Mouse (Mus musculus): ENCODE results near the gene Lgals1. TPM values are rescaled to one million over a fixed set of nuclear protein-coding genes. Genes with fewer than 3 reads are reported as not detected.

The Lgals1 gene
- total and polyA plus RNA-seq, 2 experiments from 2014 or later, result 43.6 to 63.2 TPM

DNA sequence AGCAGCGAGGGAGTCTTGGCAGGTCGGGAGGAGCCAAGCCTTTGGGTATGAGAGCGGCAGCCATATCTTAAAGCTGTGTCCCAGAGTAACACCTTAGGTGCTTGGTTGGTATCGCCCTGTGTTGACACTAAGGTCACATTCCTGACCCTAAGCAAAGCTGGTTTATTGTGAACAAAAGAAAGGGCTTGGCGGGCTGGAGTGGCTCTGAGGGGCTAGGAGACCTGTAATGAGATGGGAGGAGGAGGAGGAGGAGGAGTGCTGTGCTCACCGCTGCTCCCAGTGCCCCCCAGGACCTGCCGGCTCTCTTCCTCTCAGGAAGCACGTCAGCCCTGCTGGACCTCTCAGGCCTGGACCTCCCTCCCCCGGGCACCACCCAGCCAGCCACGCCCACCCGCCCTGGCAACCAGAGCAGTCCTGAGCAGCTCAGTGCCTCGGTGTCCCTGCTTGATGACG lies 37.1 kb upstream of the Lgals1 start:
- Histone ChIP-seq H3K27me3 (ENCODE audit: insufficient read depth, low read length) (no peaks in the 10 kb centered on the region), H3K9ac (no peak overlapping the region), H3K9me3 (ENCODE audit: low read length) (no peaks in the 10 kb centered on the region), H3K4me2 (ENCODE audit: low read depth) (no peak overlapping the region), H3K36me3 (ENCODE audit: insufficient read depth) (peaks cover 78% of the 10 kb centered on the region), H3K27ac (ENCODE audit: low read depth, low read length) (no peak overlapping the region), H3K4me1 (ENCODE audit: insufficient read depth) (no peaks in the 10 kb centered on the region), H3K4me3 (ENCODE audit: low read depth, low read length) (no peak overlapping the region)
- DNase-seq (no peak), ATAC-seq (no peak)
- TF ChIP-seq CTCF (IDR thresholded peaks at IDR 0.05; ENCODE audit: low read depth), result no peak
- WGBS, result 27% methylated on average over 13 of the region's 13 CpGs

- DNase-seq (no peak), ATAC-seq (no peak)
- Histone ChIP-seq H3K9ac (no peak overlapping the region), H3K4me1 (ENCODE audit: insufficient read depth) (no peaks in the 10 kb centered on the region), H3K36me3 (ENCODE audit: insufficient read depth) (peaks cover 51% of the 10 kb centered on the region), H3K27me3 (ENCODE audit: insufficient read depth, low read length) (no peaks in the 10 kb centered on the region), H3K27ac (ENCODE audit: low read depth, low read length) (no peak overlapping the region), H3K4me3 (ENCODE audit: low read depth, low read length) (no peak overlapping the region), H3K4me2 (ENCODE audit: low read depth) (no peak overlapping the region), H3K9me3 (ENCODE audit: low read length) (no peaks in the 10 kb centered on the region)
- no peak for TF ChIP-seq CTCF (IDR thresholded peaks at IDR 0.05; ENCODE audit: low read depth)
- WGBS, result 67% methylated on average over 7 of the region's 7 CpGs
These were observed 34.1 kb upstream of the Lgals1 start for GRCm38 (mm10) chr15:78892440-78892839.

- ATAC-seq (no peak), DNase-seq (no peak)
- H3K9me3 ChIP-seq (ENCODE audit: low read length), result no peaks in the 10 kb centered on the region
- H3K4me3 ChIP-seq (ENCODE audit: low read depth, low read length), result no peak overlapping the region
- H3K4me1 ChIP-seq (ENCODE audit: insufficient read depth), result no peaks in the 10 kb centered on the region
- H3K36me3 ChIP-seq (ENCODE audit: insufficient read depth), result peaks cover 34% of the 10 kb centered on the region
- no peak overlapping the region for H3K27ac ChIP-seq (ENCODE audit: low read depth, low read length)
- no peak for TF ChIP-seq CTCF (IDR thresholded peaks at IDR 0.05; ENCODE audit: low read depth)
- H3K9ac ChIP-seq, result no peak overlapping the region
- 79% methylated on average over 13 of the region's 13 CpGs for WGBS
- H3K27me3 ChIP-seq (ENCODE audit: insufficient read depth, low read length), result 0 out of 2 replicates have a peak, but pooled peaks cover 4% of the 10 kb centered on the region
- H3K4me2 ChIP-seq (ENCODE audit: low read depth), result no peak overlapping the region
These were observed 31.8 kb upstream of the Lgals1 start for GRCm38 (mm10) chr15:78894726-78895125.

GRCm38 (mm10) chr15:78895741-78896140 lies 30.8 kb upstream of the Lgals1 start:
- no peak overlapping the region for H3K27ac ChIP-seq (ENCODE audit: low read depth, low read length)
- TF ChIP-seq CTCF (IDR thresholded peaks at IDR 0.05; ENCODE audit: low read depth), result no peak

DNA sequence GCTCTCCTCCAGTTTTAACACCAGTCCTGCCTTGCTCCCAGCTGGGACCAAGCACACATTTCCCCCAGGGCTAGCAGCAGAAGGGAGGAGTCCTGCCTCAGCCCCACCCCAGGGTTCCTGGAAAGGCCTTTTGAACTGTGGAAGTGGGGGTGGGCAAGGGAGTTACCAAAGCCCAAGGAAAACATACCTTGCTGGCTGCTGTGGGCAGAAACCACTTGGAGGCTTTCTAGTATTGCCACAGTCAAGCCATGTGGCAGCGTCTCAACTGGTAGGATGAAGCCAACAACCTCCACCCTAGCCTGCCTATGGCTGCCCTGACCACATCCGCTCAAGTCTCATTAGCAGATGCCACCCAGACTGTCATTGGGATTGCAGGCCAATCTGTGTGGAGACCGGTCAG lies 30.4 kb upstream of the Lgals1 start:
- Histone ChIP-seq H3K27me3 (ENCODE audit: insufficient read depth, low read length) (0 out of 2 replicates have a peak, but pooled peaks cover 4% of the 10 kb centered on the region), H3K9ac (no peak overlapping the region), H3K4me1 (ENCODE audit: insufficient read depth) (no peaks in the 10 kb centered on the region), H3K27ac (ENCODE audit: low read depth, low read length) (no peak overlapping the region), H3K9me3 (ENCODE audit: low read length) (no peaks in the 10 kb centered on the region), H3K4me2 (ENCODE audit: low read depth) (no peak overlapping the region), H3K4me3 (ENCODE audit: low read depth, low read length) (no peak overlapping the region), H3K36me3 (ENCODE audit: insufficient read depth) (peaks cover 23% of the 10 kb centered on the region)
- no peak for TF ChIP-seq CTCF (IDR thresholded peaks at IDR 0.05; ENCODE audit: low read depth)
- DNase-seq (no peak), ATAC-seq (no peak)
- WGBS, result 86% methylated on average over 3 of the region's 3 CpGs

More at GRCm38 (mm10) chr15:78895741-78896140, 30.8 kb upstream of the Lgals1 start:
- no peaks in the 10 kb centered on the region for H3K4me1 ChIP-seq (ENCODE audit: insufficient read depth)
- no peak overlapping the region for H3K4me2 ChIP-seq (ENCODE audit: low read depth)
- DNase-seq (no peak), ATAC-seq (no peak)
- 82% methylated on average over 2 of the region's 2 CpGs for whole genome bisulfite sequencing
- H3K27me3 ChIP-seq (ENCODE audit: insufficient read depth, low read length), result 0 out of 2 replicates have a peak, but pooled peaks cover 4% of the 10 kb centered on the region
- H3K4me3 ChIP-seq (ENCODE audit: low read depth, low read length), result no peak overlapping the region
- no peaks in the 10 kb centered on the region for H3K9me3 ChIP-seq (ENCODE audit: low read length)
- H3K9ac ChIP-seq, result no peak overlapping the region
- peaks cover 27% of the 10 kb centered on the region for H3K36me3 ChIP-seq (ENCODE audit: insufficient read depth)

DNA sequence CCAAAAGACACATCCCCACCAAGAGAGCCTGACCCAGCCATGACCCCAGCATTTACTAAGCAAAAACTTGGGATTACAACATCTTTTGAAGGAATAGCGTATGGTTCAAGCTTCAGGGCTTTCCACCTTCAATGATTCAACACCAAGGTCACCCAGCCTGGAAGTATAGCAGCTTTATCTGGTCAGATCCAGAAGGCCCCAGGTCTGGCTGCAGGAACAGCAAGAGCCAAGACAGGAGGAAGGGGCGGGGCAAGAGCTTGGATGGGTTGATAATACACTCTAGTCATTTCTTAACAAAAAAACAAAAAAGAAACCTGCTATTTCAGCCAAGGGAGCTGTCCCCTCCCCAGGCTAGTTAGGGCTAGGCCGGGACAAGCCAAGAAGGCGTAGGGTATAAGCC lies 29.0 kb upstream of the Lgals1 start:
- no peak for ATAC-seq
- peaks cover 10% of the 10 kb centered on the region for H3K36me3 ChIP-seq (ENCODE audit: insufficient read depth)
- 92% methylated on average over 4 of the region's 4 CpGs for WGBS
- H3K4me2 ChIP-seq (ENCODE audit: low read depth), result no peak overlapping the region
- no peak for DNase-seq
- no peaks in the 10 kb centered on the region for H3K4me1 ChIP-seq (ENCODE audit: insufficient read depth)
- no peak for TF ChIP-seq CTCF (IDR thresholded peaks at IDR 0.05; ENCODE audit: low read depth)
- no peak overlapping the region for H3K4me3 ChIP-seq (ENCODE audit: low read depth, low read length)
- no peaks in the 10 kb centered on the region for H3K9me3 ChIP-seq (ENCODE audit: low read length)
- no peak overlapping the region for H3K27ac ChIP-seq (ENCODE audit: low read depth, low read length)
- no peak overlapping the region for H3K9ac ChIP-seq
- 0 out of 2 replicates have a peak, but pooled peaks cover 4% of the 10 kb centered on the region for H3K27me3 ChIP-seq (ENCODE audit: insufficient read depth, low read length)

DNA sequence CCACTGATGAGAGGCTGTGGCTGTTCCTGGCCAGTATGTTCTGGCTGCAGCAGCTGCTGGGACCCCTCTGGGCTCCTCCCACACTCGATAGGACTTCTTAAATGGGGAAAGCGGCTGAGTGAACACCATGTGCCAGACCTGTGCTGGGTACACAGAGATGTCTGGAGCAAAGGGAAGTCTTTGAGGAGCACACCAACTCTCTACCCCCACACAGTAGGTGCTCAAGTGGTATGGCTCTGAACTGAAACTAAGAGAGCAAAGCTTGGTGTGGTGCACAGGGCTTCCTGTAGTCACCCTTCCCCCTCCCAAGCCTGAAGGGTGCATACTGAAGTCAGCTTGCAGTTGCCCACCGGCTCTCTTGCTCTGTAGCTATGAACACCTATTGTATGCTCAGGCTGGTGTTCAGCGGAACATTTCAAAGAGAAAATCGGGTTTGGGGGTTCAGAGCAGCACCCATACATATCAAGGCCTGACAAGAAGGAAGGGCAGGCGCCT lies 28.0 kb upstream of the Lgals1 start:
- Histone ChIP-seq H3K4me2 (ENCODE audit: low read depth) (no peak overlapping the region), H3K4me1 (ENCODE audit: insufficient read depth) (no peaks in the 10 kb centered on the region), H3K4me3 (ENCODE audit: low read depth, low read length) (no peak overlapping the region), H3K9ac (no peak overlapping the region), H3K27me3 (ENCODE audit: insufficient read depth, low read length) (0 out of 2 replicates have a peak, but pooled peaks cover 4% of the 10 kb centered on the region), H3K27ac (ENCODE audit: low read depth, low read length) (no peak overlapping the region), H3K36me3 (ENCODE audit: insufficient read depth) (no peaks in the 10 kb centered on the region; the same call in 1 of the 2 replicates), H3K9me3 (ENCODE audit: low read length) (no peaks in the 10 kb centered on the region)
- no peak for TF ChIP-seq CTCF (IDR thresholded peaks at IDR 0.05; ENCODE audit: low read depth)
- DNase-seq, result no peak
- WGBS, result 59% methylated on average over 6 of the region's 6 CpGs
- ATAC-seq, result no peak

Data from forebrain, postnatal 0 days (tissue).